Mouse (Mus musculus): ENCODE measurements at regions not wholly inside any gene's neighbourhood (a gene's known extent, or its start where the extent isn't known, plus 50 kb on each side); places are given as distances from the start of the nearest gene placed in this dataset.

DNA sequence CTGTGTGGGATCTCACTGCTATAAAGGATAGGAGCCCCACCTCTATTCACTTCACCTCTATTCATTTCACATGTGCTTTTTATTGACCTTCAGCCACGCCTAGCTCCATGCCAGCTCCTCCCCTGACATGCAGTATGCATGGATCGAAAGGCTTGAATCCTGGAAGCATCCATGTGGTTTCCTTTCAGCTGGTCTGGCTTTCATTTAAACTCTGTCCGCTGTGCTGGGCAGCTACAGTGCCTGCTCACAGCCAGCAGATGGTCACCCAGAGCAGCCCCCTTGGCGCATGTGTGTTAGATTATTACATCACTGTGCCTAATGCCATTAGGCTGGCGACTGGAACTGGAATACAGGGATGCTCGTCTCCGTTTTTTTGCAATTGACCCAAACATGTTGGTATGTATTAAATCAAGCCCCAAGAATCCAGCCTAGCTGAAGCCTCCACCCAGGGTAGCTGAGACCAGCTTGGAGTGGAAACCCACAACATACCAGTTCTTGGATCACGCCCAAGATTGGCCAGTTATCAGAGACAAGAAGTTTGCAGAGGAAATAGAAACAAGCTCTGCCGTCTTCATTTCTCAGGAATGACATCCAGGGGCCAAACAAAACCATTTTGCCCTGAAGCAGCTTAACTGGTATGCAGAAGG, 113.2 kb downstream of the Inhbb start:
- no peak for DNase-seq (ENCODE audit: low spot score in 2 of 2)

DNA sequence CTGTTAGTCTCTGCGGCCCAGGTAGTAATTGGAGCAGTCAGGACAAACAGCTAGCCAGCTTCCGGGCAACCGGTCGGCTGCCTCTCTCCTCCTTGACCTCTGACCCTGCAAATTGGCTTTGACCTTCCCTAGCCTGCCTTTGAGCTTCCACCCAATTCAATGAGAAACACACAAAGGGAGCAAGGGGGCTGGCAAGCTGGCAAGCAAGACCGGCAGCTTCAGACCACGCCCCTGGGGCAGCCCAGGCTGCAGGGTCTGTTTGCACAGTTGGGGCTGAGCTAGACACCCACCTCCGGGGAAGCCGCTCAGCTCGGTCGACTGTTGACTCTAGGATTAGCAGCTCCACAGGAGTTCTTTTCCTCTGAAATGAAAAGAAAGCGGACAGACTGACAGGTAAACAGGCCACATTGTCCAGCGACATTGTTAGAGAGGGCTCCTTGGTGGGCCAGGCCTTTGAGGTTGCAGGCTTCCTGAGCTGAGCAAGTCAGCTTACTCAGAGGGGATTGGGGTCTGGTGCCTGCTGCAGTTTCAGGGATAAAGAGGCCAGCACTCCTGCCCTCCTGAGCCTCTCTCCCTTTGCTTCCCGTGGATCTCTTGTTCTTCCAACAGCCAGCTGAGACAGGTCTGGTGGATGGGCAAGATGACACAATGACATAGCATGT, 116.6 kb downstream of the Inhbb start:
- DNase-seq (ENCODE audit: low spot score in 2 of 2) = no peak

DNA sequence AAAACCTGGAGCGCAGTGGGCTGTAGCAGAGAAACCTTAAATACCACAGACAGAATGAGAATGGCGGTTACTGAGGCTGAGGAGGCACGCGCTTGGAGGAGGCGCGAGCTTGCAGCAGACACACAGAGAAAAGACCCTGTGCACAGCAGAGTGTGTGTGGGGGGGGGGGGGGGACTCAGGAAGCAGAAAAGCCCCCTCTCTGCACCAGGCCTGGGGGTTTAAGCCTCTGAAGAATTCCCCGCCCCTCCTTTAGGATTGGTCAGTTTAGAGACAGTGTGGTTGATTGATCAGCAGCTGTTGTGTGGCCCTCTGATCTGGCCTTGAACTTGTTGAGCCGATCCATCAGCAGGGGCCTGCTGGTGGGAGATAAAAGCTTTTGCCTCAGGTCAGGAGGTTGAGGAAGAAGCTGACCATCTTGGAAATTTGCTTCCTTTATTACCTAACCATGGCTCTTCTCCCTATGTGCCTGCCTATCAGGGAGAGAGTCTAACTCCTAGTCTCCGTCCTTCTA, 117.5 kb downstream of the Inhbb start:
- no peak for DNase-seq (ENCODE audit: low spot score in 2 of 2)

DNA sequence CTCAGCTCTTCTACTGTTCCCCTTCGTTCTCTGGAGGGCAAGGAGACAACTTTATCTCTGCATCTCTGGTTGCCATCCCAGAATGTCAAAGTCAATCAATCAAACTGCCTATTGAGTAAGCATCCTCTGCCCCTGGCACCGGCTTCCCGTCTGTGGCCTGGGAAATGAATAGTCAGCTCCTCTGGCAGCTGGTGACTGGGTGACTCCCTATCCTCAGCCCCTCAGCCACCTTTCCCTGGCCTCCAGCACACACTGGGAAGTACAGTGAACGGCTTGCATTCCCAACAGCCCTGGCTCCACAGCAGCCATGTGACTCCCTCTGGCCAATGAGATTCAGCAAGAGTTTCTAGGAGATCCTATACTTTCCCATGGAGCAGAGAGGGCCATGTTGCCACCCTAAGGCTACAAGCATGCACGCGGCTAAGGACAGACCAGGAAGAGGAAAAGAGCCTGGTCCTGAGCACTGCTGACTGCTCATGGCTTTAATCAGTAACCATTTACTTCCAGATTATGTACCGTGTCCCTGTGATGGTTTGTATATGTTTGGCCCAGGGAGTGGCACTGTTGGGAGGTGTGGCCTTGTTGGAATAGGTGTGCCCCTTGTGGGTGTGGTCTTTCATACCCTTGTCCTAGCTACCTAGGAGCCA, 119.6 kb downstream of the Inhbb start:
- DNase-seq (ENCODE audit: low spot score in 2 of 2) = no peak

DNA sequence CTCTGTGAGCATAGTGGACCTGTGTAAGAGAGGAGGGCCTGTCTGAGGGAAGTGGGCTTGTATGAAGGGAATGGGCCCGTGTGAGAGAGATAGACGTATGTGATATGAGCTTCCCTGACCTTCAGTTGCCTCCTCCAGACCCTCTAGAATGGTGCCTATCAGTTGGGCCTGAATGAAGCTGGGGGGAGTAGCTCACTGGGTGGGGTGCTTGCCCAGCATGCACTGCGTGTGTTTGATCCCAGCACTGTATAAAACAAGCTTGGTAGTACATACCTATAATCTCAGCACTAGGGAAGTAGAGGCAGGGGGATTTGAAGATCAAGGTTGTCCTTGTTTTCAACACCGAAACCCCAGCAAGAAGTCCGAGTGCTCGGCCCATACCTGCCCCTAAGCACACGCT, 120.1 kb downstream of the Inhbb start:
- no peak for DNase-seq (ENCODE audit: low spot score in 2 of 2)

DNA sequence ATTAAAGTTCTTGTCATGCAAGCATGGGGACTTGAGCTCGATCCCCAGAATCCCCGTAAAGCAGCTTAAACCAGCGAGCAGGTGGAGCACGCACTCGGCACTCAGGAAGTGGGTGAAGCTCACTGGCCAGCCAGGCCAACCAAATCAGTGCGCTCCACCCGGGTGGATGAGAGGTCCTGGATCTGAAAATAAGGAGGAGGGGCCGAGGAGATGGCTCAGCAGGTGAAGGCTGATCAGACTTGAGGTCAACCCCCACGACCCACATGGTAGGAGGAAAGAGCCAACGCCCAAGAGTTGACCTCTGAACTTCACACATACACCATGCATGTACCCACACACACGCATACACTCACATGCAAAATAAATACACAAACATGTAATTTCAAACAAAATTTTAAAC, 120.8 kb downstream of the Inhbb start:
- no peak for DNase-seq (ENCODE audit: low spot score in 2 of 2)

DNA sequence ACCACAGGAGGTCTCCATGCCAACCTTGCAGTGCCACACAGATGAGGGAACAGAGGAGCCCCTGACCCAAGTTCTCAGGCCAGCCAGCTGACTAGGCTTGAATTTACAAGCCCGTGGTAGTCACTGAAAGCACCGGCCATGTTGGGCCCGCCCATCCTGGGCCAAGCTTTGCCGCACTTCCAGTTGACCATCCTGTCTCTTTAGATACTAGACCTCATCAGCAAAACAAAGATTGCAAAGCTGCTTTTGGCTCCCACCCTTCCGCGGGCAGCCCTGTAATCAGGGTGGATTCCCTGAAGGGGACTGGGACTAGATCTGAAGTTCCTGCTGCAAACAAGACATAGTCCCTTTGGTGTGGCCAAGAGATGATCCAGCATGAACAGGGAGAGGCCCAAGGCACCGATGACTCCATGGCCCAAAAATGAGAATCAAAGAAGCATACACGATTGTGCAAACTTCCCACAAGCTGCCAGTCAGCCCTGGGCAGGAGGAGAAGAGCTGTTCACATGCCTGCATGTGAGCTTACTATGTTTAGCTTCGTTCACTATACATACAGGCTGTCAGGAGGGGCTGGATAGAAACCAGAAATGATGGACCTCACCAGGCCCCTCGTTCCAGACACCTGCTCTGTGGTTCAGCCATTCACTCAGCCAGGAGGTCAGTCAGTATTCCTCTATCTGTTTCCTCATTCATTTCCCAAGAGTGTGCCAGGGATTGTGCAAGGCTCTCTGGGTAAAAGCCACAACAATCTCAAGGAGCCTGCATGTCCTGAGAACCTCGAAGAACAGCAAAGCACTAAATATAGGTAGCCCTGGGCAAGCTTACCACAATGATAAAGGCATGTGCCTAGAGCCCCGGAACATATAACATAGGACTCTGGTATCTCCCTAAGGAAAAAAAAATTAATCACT, 122.0 kb downstream of the Inhbb start:
- no peak for DNase-seq (ENCODE audit: low spot score in 2 of 2)

DNA sequence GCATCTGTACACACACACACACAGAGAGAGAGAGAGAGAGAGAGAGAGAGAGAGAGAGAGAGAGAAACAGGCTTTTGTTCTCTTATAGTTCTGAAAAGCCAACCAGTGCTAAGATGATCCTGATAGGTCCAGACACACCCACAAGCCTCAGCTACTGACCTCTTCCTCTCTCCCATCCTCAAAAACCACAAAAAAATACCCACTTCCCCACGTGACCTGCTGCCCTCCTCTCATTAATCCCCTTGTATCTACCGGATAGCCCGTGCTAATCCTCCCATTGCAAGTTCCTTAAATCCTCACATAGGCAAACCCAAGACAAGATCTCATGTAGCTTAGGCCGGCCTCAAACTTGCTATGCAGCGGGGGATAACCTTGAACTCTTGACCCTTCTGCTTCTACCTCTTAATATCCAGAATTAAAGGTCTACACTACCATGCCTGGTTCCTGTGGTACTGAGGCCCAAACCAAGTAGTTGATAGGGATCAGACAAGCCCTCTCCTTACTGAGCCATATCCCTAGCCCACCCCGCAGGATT, 123.3 kb downstream of the Inhbb start:
- no peak for DNase-seq (ENCODE audit: low spot score in 2 of 2)

DNA sequence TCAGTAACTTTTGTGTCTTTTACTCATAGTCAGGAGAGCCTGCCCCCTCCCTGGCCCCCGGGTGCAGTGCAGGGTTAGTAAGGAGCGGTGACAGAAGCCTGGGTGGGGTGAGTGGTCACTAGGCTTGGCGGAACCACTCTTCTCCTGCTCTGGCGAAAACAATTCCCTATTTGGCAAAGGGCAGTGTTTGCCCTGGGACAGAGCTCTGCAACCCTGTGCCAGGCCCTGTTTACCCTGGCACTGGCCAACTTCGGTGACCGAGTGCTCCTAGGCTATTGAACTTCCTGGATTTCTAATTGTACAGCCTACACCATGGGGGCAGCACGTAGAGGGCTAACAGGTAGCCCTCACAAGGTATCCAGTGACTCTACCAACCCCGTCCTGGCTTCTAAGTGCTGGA, 126.9 kb downstream of the Inhbb start:
- no peak for DNase-seq (ENCODE audit: low spot score in 2 of 2)

DNA sequence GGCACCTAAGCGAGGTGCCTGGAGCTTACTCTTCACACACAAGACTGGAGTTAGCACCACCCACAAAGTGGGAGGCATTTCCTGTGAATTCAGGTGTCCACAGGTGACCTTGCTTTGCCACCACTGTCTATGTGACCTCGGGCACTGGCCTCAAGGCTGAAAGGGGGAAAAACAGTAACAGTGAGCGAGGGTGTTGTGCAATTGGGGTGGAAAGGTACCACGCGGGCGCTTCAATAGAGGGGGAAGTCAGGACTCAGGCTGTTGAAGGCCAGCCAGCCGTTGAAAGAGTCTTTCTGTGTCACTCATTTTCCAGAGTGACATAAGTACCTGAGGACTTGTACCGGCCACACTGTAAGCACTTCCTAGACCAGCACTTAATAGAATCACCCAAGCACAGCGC, 128.2 kb downstream of the Inhbb start:
- no peak for DNase-seq (ENCODE audit: low spot score in 2 of 2)

DNA sequence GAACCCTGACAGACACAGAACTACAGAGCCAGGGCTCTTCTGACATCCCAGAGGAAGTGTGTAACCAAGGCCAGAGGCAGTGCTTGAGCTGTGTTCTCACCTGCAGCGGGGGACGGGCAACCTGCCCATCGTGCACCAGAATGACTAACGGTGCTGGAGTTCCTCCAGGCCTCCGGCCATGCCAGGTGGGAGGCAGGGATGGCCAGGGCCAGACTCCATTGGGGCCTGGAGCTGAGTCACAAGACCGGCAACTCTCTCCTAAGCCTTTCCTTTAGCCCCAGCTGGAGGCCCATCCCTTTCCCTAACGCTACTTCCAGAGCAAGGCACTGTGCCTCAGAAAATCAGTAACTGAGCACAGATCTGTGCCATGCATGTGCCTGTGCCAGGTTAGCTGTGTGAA, 129.8 kb downstream of the Inhbb start:
- DNase-seq (ENCODE audit: low spot score in 2 of 2) = no peak

DNA sequence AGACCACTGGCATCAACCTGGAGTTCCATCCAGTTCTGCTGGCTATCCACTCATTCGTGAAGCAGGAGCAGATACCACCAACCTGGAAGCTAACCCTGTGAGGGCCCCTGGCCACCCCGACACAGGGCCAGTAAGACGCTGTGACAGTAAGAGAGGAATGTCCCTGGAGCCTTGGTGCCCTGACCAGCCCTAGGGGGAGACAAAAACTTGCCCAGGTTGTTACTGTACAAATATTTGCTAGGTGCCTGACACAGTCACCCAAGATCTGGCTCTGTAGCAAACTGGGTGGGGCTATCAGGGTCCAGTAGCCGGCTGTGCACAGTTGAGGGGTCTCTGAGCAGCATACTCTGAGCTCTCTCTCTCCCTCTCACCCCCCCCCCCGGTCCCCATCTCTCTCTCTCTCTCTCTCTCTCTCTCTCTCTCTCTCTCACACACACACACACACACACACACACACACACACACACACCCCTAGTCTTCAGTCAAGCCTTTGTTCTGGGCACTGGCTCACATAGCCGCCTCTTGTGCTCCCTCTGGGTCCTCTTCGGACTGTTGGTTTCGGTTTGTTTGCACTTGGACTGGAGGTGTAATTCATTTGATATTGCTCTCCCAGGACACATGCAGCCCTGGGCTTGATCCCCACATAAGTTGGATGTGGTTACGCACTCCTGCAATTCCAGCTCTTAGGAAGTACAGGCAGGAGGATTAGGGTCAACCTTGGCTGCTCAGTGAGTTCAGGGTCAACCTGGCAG, 131.7 kb downstream of the Inhbb start:
- no peak for DNase-seq (ENCODE audit: low spot score in 2 of 2)

DNA sequence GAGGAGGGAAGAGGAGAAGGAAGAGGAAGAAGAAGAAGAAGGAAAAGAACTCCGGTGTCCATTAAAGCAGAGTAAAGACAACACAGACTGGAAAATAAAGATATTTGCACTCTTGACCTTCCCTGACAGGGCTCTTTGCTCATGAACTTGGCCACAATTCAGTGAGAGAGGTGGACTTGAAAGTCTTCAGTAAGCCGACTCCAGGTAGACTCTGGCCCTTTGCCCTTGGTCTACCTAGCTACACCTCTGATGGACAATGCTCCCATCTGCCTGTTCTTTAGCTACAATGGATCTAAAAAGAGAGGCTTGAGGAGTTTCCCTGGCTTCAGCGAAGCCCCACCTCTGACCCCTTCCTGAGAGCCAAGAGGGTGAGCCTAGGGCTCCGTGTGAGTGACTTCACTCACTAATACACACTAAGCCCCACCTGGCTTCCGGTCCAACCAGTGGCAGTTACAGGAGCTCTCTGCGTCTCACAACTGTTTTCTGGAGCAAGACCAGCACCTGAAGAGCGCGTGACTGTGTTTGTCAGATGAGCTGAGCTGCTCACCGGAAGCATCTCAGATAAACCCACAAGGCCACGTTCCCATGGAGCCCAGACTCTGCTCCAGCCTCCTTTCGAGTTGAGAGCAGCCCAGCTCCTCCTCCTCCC, 132.4 kb downstream of the Inhbb start:
- DNase-seq (ENCODE audit: low spot score in 2 of 2) = no peak

DNA sequence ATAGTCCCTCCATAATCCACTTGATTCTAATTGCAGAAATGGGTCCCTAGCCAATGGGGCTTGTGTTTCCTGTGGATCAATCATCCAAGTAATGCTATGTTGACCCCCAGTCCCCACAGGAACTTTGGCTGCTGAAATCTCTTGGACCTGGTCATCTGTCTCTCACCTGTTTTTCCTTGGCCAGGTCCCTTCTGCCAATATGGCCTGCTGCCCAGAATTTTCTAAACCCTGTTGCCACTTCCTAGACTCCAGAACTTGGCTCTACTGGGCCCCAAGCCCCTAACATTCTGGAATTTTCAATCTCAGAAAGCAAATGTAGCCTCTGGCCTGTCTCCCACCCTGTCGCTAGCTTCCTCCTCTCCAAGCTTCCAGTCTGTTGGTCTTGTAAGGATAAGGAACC, 139.6 kb downstream of the Inhbb start:
- DNase-seq (ENCODE audit: low spot score in 2 of 2) = no peak

DNA sequence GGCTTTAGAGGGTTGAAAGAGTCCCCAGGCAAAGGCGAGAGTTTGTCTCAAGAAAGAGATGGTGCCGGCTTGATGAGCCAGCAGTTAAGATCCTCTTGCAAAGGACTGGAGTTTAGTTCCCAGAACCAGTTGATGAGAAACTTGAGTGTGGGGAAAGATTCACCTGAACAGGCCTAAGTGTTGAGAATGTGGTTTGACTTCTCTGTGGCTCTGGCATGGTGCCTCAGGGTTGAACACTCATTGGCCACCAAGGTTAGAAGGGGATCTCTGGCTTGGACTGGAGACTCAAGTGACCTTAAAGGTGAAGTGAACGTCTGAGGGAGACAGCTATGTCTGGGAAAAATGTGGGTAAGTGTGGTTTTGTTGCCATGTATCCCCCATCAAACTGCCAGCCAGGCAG, 142.8 kb downstream of the Inhbb start:
- no peak for DNase-seq (ENCODE audit: low spot score in 2 of 2)

DNA sequence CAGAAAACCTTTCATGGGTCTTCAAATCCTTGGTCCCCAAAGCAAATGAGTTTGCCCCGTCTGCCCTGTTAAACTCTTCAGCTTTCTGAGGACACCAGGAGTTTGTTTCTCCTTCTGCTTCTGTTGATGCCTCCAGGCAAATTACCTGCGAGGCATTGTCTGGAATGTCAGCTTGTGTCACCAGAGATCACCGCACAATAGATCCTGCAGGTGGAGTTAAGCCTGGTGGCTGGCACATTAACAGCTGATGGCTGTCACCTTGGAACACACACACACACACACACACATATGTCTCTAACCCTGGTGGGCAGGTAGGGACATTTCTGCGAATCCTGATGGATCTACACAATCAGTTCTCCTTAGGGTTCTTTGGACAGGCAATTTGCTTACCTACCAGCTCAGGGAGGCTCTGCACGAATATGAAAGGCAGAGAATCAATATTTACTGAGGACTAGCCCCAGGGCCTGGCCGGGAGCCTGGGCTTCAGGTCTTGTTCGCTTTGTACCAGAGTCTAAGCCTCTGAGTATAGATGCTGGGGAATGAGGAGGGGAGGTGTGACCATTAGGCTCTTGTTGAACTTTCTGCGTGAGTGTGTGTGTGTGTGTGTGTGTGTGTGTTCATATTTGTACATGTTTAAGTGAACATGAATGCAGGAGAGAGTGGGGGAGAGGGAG, 143.4 kb downstream of the Inhbb start:
- DNase-seq (ENCODE audit: low spot score in 2 of 2) = no peak

DNA sequence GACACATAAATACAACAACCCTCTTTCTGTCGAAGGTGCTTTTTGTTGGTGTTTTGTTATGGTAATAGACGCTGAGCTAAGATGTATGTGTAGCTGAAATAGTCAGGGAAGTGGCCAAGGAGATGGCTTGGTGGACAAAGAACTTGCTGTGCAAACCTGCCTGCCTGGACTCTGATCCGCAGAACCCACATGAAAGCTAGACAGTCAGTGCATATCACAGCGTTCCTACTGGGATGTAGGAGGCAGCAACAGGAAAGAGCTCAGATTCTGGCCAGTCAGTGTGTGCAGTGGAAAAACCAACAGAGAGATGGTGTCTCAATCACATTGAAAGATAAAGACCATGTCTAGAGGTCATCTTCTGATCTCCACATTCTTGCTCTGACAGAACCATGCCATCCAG, 144.1 kb downstream of the Inhbb start:
- no peak for DNase-seq (ENCODE audit: low spot score in 2 of 2)

DNA sequence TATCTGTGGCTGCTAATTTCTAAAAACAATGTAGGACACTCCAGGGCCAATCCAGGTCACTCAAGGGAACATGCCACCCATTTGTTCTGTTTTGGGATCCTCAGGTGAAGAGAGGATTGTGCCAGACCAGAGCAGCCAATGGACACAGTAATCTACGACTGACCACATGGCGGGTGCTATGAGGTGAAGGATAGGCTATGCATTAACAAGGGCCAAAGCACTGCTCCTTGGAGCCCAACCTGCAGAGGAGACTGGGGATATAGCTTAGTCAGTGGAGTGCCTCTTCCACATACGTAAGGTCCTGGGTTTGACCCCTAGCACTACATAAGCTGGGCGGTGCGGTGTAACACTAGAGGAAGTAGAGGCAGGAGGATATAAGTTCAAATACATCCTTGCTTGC, 156.0 kb downstream of the Inhbb start:
- DNase-seq (ENCODE audit: low spot score in 2 of 2) = no peak

DNA sequence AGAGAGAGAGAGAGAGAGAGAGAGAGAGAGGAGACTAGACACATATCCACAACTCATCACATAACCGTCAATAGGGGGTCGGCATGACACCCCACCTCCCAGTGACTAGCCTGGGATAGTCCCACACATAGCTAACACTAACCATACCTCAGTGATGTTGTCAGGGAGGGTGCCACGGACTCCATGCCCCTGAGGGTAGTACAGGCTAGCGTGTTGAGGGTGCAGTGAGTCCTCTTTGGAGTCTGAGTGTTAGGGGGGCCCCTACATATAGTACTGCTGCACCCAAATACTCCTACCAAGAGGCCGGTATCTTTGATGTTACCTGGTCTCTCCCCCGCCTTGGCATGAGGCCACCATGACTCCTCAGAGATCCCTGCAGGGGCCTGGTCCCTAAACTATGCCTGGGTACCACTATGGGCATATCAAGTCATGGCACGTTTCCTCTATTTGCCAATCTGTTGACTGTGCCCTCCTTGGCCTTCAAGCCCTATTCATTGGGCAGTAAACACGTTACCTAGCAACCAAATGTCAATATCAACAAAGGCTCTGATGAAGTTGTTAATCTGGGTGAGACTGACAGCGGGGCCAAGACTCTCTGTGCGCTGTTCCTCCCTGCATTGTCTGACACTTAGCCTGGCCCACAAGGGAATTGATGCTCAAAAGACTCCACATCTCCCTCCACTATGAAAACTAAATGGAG, 156.7 kb downstream of the Inhbb start:
- DNase-seq (ENCODE audit: low spot score in 2 of 2) = no peak

All from left cerebral cortex, adult 8-10 months (tissue).